Mouse (Mus musculus): ENCODE measurements around the gene Cpt1b. TPM values are rescaled to one million over a fixed set of nuclear protein-coding genes. Genes with fewer than 3 reads are reported as not detected.
A peak's percentile ranks its signal among the peaks of the same experiment; 100 is the strongest.

Gene Cpt1b
- polyA plus RNA-seq (2012; fragmentation: generic; extraction: Trizol), result 5.9 TPM

- Histone ChIP-seq H3K4me2 (ENCODE audit: low read depth) (no peak within 1 kb of the TSS), H3K4me3 (no peak within 1 kb of the TSS), H3K36me3 (ENCODE audit: control insufficient read depth, insufficient read depth) (peaks cover 9% of the 10 kb centered on the region), H3K27me3 (ENCODE audit: control insufficient read depth, insufficient read depth, insufficient read length) (no peaks in the 10 kb centered on the region), H3K79me2 (ENCODE audit: control insufficient read depth, insufficient read depth) (peaks cover 12% of the 10 kb centered on the region), H3ac (ENCODE audit: control insufficient read depth, insufficient read length) (no peak within 1 kb of the TSS)
- TF ChIP-seq MAX (IDR thresholded peaks at IDR 0.05; ENCODE audit: low read depth) (no peak), TCF3 (IDR thresholded peaks at IDR 0.05; ENCODE audit: insufficient read length, low read depth) (no peak), POLR2AphosphoS2 (IDR thresholded peaks at IDR 0.05; ENCODE audit: insufficient read length, low read depth) (peak; percentile 71)
Measured at GRCm38 (mm10) chr15:89425711-89426121, at the start of gene Cpt1b. Gene Cpt1b (minus strand): TSS chr15:89425863.

DNA sequence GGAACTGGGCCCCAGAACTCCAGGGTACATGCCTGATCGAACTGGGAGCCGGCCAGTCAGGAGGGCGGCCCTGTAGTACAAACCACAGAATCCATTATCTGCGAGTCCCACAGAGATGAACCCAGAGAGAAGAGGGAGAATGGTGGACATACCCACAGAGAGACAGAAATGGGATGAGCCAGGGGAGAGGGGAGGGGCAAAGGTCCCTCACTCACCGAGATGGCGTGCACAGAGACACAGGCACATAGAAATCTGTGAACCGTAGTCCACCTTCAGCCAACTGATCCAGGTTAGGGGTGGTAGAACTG, 49.6 kb upstream of the Cpt1b start:
- Histone ChIP-seq H3K27me3 (ENCODE audit: control insufficient read depth, insufficient read depth, insufficient read length) (no peaks in the 10 kb centered on the region), H3K79me2 (ENCODE audit: control insufficient read depth, insufficient read depth) (no peaks in the 10 kb centered on the region), H3ac (ENCODE audit: control insufficient read depth, insufficient read length) (no peak overlapping the region), H3K4me2 (ENCODE audit: low read depth) (peak overlapping the region; percentile 92), H3K4me3 (peak overlapping the region; percentile 46), H3K36me3 (ENCODE audit: control insufficient read depth, insufficient read depth) (no peaks in the 10 kb centered on the region)
- TF ChIP-seq TCF12 (IDR thresholded peaks at IDR 0.05; ENCODE audit: insufficient read depth, poor library complexity, severe bottlenecking), result no peak

DNA sequence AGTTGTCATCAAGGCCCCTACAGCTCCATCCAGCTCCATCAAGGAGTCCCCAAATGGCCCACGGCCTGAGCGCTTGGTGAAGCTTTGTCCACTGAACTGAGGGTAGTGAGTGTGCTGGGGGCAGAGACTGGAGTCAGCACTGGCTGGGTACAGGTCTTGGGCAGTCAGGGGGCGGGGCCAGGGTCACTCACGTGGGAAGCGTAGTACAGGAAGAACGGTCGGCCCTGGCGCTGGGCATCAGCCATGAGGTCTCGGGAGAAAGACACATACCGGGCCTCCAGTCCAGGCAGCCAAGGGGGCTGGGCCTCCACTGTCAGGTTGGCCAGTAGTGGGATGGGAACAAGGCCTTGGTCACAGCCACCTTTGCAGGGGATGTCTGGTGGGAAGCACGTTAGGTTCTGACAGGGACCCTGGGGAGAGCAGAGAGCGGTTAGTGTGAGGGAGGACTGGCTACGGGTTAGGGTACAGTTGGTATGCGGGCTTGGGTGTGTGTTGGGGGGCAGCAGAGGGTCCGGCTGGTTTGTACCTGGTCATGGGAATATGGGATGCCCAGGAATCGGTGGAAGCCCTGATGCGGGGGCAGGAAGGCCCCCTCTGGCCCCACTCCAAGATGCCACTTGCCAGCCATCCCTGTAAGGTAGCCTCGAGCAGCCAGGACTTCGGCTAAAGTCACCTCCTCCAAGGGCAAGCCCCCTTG, 49.1 kb upstream of the Cpt1b start:
- Histone ChIP-seq H3K27me3 (ENCODE audit: control insufficient read depth, insufficient read depth, insufficient read length) (no peaks in the 10 kb centered on the region), H3ac (ENCODE audit: control insufficient read depth, insufficient read length) (no peak overlapping the region), H3K36me3 (ENCODE audit: control insufficient read depth, insufficient read depth) (no peaks in the 10 kb centered on the region), H3K79me2 (ENCODE audit: control insufficient read depth, insufficient read depth) (no peaks in the 10 kb centered on the region), H3K4me2 (ENCODE audit: low read depth) (peak overlapping the region; percentile 92), H3K4me3 (peak overlapping the region; percentile 46)
- TF ChIP-seq TCF3 (IDR thresholded peaks at IDR 0.05; ENCODE audit: insufficient read length, low read depth) (no peak), MYOD1 (IDR thresholded peaks at IDR 0.05; ENCODE audit: control insufficient read depth in 1 of 3, insufficient read length in 2 of 3, low read depth in 2 of 3) (no peak), REST (IDR thresholded peaks at IDR 0.05; ENCODE audit: insufficient read depth, insufficient read length) (no peak), E2F4 (IDR thresholded peaks at IDR 0.05; ENCODE audit: insufficient read depth) (no peak), POLR2AphosphoS2 (IDR thresholded peaks at IDR 0.05; ENCODE audit: insufficient read length, low read depth) (no peak), SRF (IDR thresholded peaks at IDR 0.05; ENCODE audit: control insufficient read depth, insufficient read length, low read depth) (no peak), USF1 (IDR thresholded peaks at IDR 0.05; ENCODE audit: low read depth) (no peak), POLR2A (IDR thresholded peaks at IDR 0.05; ENCODE audit: insufficient read length, low read depth) (no peak), CEBPB (IDR thresholded peaks at IDR 0.05; ENCODE audit: insufficient read depth, poor library complexity, severe bottlenecking) (no peak), MAX (IDR thresholded peaks at IDR 0.05; ENCODE audit: low read depth) (no peak), MYOG (IDR thresholded peaks at IDR 0.05; ENCODE audit: control insufficient read depth in 1 of 3, insufficient read depth in 1 of 3, insufficient read length in 2 of 3, low read depth in 2 of 3) (no peak), TCF12 (IDR thresholded peaks at IDR 0.05; ENCODE audit: insufficient read depth, poor library complexity, severe bottlenecking) (no peak)

DNA sequence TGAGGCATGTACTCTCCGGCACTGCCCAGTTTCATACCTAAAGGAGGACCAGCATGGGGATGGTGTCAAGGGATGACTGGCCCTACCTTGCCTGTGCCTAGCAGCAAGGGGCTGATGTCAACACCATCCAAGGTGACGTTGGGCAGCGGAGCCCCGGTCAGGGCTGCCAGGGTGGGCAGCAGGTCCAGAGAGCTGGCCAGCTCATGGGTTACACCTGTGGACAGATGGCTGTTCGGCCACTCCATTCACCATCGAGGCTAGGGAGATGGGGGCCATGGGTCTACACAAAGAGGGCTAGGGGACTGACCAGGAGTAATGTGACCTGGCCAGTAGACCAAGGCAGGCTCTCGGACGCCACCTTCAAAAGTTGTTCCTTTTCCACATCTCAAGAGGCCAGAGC, 48.3 kb upstream of the Cpt1b start:
- Histone ChIP-seq H3K79me2 (ENCODE audit: control insufficient read depth, insufficient read depth) (no peaks in the 10 kb centered on the region), H3ac (ENCODE audit: control insufficient read depth, insufficient read length) (no peak overlapping the region), H3K36me3 (ENCODE audit: control insufficient read depth, insufficient read depth) (no peaks in the 10 kb centered on the region), H3K27me3 (ENCODE audit: control insufficient read depth, insufficient read depth, insufficient read length) (no peaks in the 10 kb centered on the region), H3K4me2 (ENCODE audit: low read depth) (no peak overlapping the region), H3K4me3 (no peak overlapping the region)
- no peak for TF ChIP-seq CEBPB (IDR thresholded peaks at IDR 0.05; ENCODE audit: insufficient read depth, poor library complexity, severe bottlenecking)
- no peak for TF ChIP-seq E2F4 (IDR thresholded peaks at IDR 0.05; ENCODE audit: insufficient read depth)
- TF ChIP-seq TCF3 (IDR thresholded peaks at IDR 0.05; ENCODE audit: insufficient read length, low read depth), result no peak
- no peak for TF ChIP-seq POLR2A (IDR thresholded peaks at IDR 0.05; ENCODE audit: insufficient read length, low read depth)
- no peak for TF ChIP-seq MAX (IDR thresholded peaks at IDR 0.05; ENCODE audit: low read depth)
- no peak for TF ChIP-seq REST (IDR thresholded peaks at IDR 0.05; ENCODE audit: insufficient read depth, insufficient read length)
- TF ChIP-seq POLR2AphosphoS2 (IDR thresholded peaks at IDR 0.05; ENCODE audit: insufficient read length, low read depth), result no peak
- TF ChIP-seq TCF12 (IDR thresholded peaks at IDR 0.05; ENCODE audit: insufficient read depth, poor library complexity, severe bottlenecking), result no peak
- no peak for TF ChIP-seq USF1 (IDR thresholded peaks at IDR 0.05; ENCODE audit: low read depth)
- no peak for TF ChIP-seq MYOG (IDR thresholded peaks at IDR 0.05; ENCODE audit: control insufficient read depth in 1 of 3, insufficient read depth in 1 of 3, insufficient read length in 2 of 3, low read depth in 2 of 3)
- no peak for TF ChIP-seq SRF (IDR thresholded peaks at IDR 0.05; ENCODE audit: control insufficient read depth, insufficient read length, low read depth)
- no peak for TF ChIP-seq MYOD1 (IDR thresholded peaks at IDR 0.05; ENCODE audit: control insufficient read depth in 1 of 3, insufficient read length in 2 of 3, low read depth in 2 of 3)

DNA sequence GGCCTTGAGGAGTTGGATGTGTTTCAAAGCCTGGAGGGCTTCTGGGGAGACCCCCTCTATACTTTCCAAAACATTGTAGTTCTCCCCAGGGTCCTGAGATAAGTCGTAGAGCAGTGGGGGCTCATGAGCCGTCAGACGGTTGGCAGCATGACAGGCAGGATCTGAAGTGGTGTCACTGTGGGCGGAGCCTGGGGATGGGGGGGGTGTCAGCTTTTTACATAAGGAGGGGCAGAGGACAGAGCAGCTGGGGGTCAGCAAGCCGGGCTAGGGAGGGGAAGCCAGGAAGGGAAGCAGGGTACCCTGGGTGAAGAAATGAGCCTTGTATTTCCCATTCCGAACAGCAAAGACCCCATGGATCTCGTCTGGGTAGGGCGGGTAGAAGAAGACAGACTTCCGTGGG, 47.7 kb upstream of the Cpt1b start:
- Histone ChIP-seq H3K36me3 (ENCODE audit: control insufficient read depth, insufficient read depth) (no peaks in the 10 kb centered on the region), H3K4me3 (no peak overlapping the region), H3K79me2 (ENCODE audit: control insufficient read depth, insufficient read depth) (no peaks in the 10 kb centered on the region), H3ac (ENCODE audit: control insufficient read depth, insufficient read length) (no peak overlapping the region), H3K4me2 (ENCODE audit: low read depth) (no peak overlapping the region), H3K27me3 (ENCODE audit: control insufficient read depth, insufficient read depth, insufficient read length) (no peaks in the 10 kb centered on the region)
- TF ChIP-seq POLR2AphosphoS2 (IDR thresholded peaks at IDR 0.05; ENCODE audit: insufficient read length, low read depth) (no peak), CEBPB (IDR thresholded peaks at IDR 0.05; ENCODE audit: insufficient read depth, poor library complexity, severe bottlenecking) (no peak), MYOG (IDR thresholded peaks at IDR 0.05; ENCODE audit: control insufficient read depth in 1 of 3, insufficient read depth in 1 of 3, insufficient read length in 2 of 3, low read depth in 2 of 3) (no peak), E2F4 (IDR thresholded peaks at IDR 0.05; ENCODE audit: insufficient read depth) (no peak), USF1 (IDR thresholded peaks at IDR 0.05; ENCODE audit: low read depth) (no peak), TCF12 (IDR thresholded peaks at IDR 0.05; ENCODE audit: insufficient read depth, poor library complexity, severe bottlenecking) (no peak), MAX (IDR thresholded peaks at IDR 0.05; ENCODE audit: low read depth) (no peak), MYOD1 (IDR thresholded peaks at IDR 0.05; ENCODE audit: control insufficient read depth in 1 of 3, insufficient read length in 2 of 3, low read depth in 2 of 3) (no peak), POLR2A (IDR thresholded peaks at IDR 0.05; ENCODE audit: insufficient read length, low read depth) (no peak), REST (IDR thresholded peaks at IDR 0.05; ENCODE audit: insufficient read depth, insufficient read length) (no peak)
